Mouse (Mus musculus) T-helper 1 cell (primary cell): ENCODE results near the gene 1110008P14Rik.
"Not testable (repeated sequence)": the region's sequence is repeated elsewhere in the genome, so short reads cannot be mapped to it uniquely, and the experiment has no call there.

ENCODE experiments used
- in situ Hi-C: fragments of 300-600 bp; cut with MboI, MseI; formaldehyde crosslinking; loops from one replicate; pipeline ENCODE4 v1.15.1; 2025; ENCODE audit warnings: high pct_unique_total_duplicates

1110008P14Rik gene

GRCm38 (mm10) chr2:32363376-32364106 lies 18.2 kb downstream of the 1110008P14Rik start:
- in situ Hi-C loops: no loop called here

GRCm38 (mm10) chr2:32362817-32363340 lies 18.9 kb downstream of the 1110008P14Rik start:
- in situ Hi-C loops: no loop called here

GRCm38 (mm10) chr2:32362274-32362673 lies 19.5 kb downstream of the 1110008P14Rik start:
- in situ Hi-C loops: not testable (repeated sequence)

- in situ Hi-C loops: no loop called here
Measured at GRCm38 (mm10) chr2:32361437-32361836, 20.3 kb downstream of the 1110008P14Rik start.

- in situ Hi-C loops: no loop called here
Measured at GRCm38 (mm10) chr2:32360741-32361140, 21.0 kb downstream of the 1110008P14Rik start.

GRCm38 (mm10) chr2:32358381-32358780 lies 23.4 kb downstream of the 1110008P14Rik start:
- in situ Hi-C loops: no loop called here

GRCm38 (mm10) chr2:32357710-32358109 lies 24.0 kb downstream of the 1110008P14Rik start:
- in situ Hi-C loops: no loop called here

- in situ Hi-C loops: no loop called here
Measured at GRCm38 (mm10) chr2:32356216-32356615, 25.5 kb downstream of the 1110008P14Rik start.

GRCm38 (mm10) chr2:32354336-32354895 lies 27.3 kb downstream of the 1110008P14Rik start:
- in situ Hi-C loops: no loop called here

GRCm38 (mm10) chr2:32353836-32354235 lies 27.9 kb downstream of the 1110008P14Rik start:
- in situ Hi-C loops: no loop called here

GRCm38 (mm10) chr2:32353007-32353542 lies 28.7 kb downstream of the 1110008P14Rik start, which contains the start of gene Dnm1:
Gene Dnm1, minus strand, starts transcription at chr2:32353338.
- in situ Hi-C loops: no loop called here

- in situ Hi-C loops: no loop called here
Measured at GRCm38 (mm10) chr2:32352151-32353006, 29.4 kb downstream of the 1110008P14Rik start, which contains the start of gene Ciz1. Gene Ciz1, plus strand, starts transcription at chr2:32352327.

- in situ Hi-C loops: no loop called here
Measured at GRCm38 (mm10) chr2:32351471-32351961, 30.2 kb downstream of the 1110008P14Rik start.

- in situ Hi-C loops: no loop called here
Measured at GRCm38 (mm10) chr2:32350471-32351051, 31.2 kb downstream of the 1110008P14Rik start.

GRCm38 (mm10) chr2:32349625-32350255 lies 32.0 kb downstream of the 1110008P14Rik start:
- in situ Hi-C loops: no loop called here

- in situ Hi-C loops: no loop called here
Measured at GRCm38 (mm10) chr2:32348311-32348710, 33.4 kb downstream of the 1110008P14Rik start.

GRCm38 (mm10) chr2:32347019-32347418 lies 34.7 kb downstream of the 1110008P14Rik start:
- in situ Hi-C loops: no loop called here

- in situ Hi-C loops: no loop called here
Measured at GRCm38 (mm10) chr2:32344598-32345321, 37.0 kb downstream of the 1110008P14Rik start.

GRCm38 (mm10) chr2:32344056-32344455 lies 37.7 kb downstream of the 1110008P14Rik start:
- in situ Hi-C loops: no loop called here

GRCm38 (mm10) chr2:32343351-32343671 lies 38.4 kb downstream of the 1110008P14Rik start:
- in situ Hi-C loops: no loop called here
